Comparison of ENCODE assay signal across 12 mouse cellular contexts in genomic region chr2:156480267-156480666, GRCm38 (mm10). TPM values are rescaled to one million over a fixed set of nuclear protein-coding genes. Genes with fewer than 3 reads are reported as not detected.
"Had no signal": no experiment of that assay in that cellular context is flagged by ENCODE, and none has a peak within 500 bp of the region (broad histone marks: within the 10 kb centered on the region; RNA-seq: fewer than 3 reads in every experiment).

No protein-coding gene starts in this region.

- DNase-seq: kidney, postnatal 25 days; liver, embryonic 13.5 days; lung, adult 2 months; lung, postnatal 14 days; lung, postnatal 4 days; midbrain, embryonic 14.5 days; right cerebral cortex, postnatal 14 days; right cerebral cortex, postnatal 4 days; thymus, postnatal 25 days had no signal

- H3K27ac ChIP-seq: kidney, postnatal 0 days; liver, embryonic 13.5 days; stomach, postnatal 0 days had no signal

- H3K4me3 ChIP-seq: liver, embryonic 13.5 days had no signal

- H3K36me3 ChIP-seq: liver, embryonic 13.5 days had no signal

RNA-seq across cellular contexts. Expression of gene Epb41l1, which starts 59.6 kb away (rescaled TPM):
- total RNA-seq: megakaryocyte-erythroid progenitor cell, adult 5-6 weeks had no signal
